Mouse (Mus musculus) thymus, postnatal 25 days (tissue): ENCODE data around the gene Ints7.

Experiments
- DNase-seq: peaks from one replicate; pipeline ENCODE4 v3.0.0; 2022

Gene Ints7

GRCm38 (mm10) chr1:191638404-191638803, 63.0 kb downstream of the Ints7 start:
- no peak for DNase-seq

- DNase-seq: no peak
Observed at GRCm38 (mm10) chr1:191639200-191639807, 63.9 kb downstream of the Ints7 start.

DNA sequence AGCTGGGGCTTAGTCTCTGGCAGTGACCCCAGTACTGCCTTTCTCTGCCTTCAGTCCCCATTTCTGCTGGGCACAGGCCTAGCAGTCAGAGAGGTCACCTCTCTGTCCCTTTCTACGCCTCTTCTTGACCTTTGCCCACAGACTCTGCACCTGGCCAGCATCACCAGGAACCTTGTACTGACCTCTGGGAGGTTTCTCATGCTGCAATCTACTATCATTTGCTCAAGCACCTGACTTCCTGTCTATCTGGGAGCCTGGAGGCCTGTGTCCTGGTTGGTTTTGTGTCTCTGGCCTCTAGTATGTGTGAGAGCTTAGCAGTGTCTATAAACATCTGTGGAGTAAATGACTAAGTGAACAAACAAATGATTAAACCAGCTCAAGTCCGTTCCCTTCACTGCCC, 64.7 kb downstream of the Ints7 start:
- no peak for DNase-seq

DNA sequence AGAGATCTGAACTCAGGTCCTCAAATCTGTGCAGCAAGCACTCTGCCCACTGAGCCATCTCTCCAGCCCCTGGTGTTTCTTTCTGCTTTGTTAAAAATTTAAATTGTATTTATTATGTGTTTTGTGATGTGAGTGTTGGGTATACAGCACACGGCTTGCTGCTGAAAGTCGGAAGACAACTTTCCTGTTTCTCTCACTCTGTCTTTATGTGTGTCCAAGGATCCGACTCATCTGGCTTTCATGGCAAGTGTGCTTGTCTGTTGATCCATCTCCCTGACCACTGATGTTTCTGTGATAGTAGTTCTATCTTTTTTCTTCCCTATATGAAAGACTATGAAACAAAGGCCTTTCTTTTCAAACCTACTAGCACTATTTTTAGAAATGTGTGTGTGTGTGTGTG, 65.4 kb downstream of the Ints7 start:
- no peak for DNase-seq

DNA sequence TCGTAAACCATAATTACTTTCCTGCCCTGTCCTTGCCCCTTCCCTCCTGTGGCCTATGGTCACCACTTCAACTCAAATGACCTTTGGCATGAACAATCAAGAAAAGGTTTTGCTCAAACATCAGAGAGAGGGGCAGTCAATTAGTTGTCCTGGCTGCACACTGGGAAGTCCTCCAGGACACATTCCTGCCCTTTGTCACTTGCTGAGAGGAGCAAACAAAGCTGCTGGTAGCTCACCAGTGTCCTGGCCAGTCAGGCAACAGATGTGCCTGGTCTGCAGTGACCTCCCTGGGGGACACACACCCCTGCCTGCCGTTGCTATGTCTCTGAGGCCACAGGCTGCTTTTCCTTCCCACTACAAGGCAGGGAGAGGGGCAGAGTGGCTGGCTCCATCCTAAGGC, 66.0 kb downstream of the Ints7 start:
- DNase-seq: no peak

DNA sequence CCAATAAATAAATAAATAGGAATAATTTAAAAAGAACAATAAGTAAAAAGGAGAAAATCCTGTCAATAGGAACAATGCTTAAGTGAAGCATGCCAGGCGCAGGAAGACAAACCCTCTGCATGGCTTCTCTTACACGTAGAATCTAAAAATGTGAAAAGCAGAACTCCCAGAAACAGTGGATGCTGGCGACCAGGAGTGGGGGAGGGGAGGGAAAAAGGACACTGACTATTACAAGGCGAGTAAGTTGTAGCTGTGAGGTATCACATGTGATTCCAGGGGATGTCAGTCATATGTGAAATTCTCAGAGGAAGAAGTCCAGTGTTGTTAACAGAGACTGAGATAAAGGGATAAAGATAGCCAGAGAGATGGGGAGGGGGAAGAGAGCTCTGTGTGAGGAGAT, 67.5 kb downstream of the Ints7 start:
- no peak for DNase-seq

DNA sequence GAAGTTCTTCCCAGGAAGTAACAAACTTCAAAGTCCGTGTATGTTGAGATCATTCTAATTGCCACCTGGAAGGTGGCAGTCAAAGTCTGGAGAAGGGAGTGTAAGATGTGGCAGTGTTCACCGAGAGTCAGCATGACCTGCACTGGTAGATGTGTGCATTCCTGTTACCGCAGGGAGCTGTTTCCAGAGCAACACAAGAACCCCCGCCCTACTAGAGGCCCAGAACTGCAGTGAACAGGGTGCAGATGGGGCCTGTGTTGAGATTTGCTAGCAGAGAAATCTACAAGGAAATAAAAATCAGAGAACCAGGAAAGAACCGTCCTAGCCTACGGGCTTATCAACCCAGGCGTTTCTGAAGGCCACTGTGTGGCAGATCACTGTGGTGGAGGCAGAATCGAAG, 70.5 kb downstream of the Ints7 start:
- no peak for DNase-seq

DNA sequence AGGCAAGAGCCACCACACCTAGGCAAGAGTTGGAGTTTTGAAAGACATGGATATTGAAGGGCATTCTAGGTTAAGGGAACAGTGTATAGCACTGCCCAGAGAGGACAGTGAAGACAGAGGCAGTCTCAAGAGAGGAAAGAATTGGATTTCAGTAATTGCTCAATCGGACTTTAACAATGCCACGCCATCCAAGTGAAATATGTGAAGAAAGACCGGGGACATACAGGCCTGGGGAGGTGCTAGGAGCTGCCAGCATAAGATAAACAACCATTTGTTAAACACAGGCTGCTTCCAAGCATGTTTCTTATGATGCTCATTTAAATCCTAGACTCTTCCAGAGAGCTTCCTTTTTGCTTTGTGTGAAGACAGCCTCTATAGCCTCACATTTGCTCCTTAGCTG, 72.2 kb downstream of the Ints7 start:
- no peak for DNase-seq

GRCm38 (mm10) chr1:191659441-191659840, 84.0 kb downstream of the Ints7 start:
- DNase-seq: no peak

DNA sequence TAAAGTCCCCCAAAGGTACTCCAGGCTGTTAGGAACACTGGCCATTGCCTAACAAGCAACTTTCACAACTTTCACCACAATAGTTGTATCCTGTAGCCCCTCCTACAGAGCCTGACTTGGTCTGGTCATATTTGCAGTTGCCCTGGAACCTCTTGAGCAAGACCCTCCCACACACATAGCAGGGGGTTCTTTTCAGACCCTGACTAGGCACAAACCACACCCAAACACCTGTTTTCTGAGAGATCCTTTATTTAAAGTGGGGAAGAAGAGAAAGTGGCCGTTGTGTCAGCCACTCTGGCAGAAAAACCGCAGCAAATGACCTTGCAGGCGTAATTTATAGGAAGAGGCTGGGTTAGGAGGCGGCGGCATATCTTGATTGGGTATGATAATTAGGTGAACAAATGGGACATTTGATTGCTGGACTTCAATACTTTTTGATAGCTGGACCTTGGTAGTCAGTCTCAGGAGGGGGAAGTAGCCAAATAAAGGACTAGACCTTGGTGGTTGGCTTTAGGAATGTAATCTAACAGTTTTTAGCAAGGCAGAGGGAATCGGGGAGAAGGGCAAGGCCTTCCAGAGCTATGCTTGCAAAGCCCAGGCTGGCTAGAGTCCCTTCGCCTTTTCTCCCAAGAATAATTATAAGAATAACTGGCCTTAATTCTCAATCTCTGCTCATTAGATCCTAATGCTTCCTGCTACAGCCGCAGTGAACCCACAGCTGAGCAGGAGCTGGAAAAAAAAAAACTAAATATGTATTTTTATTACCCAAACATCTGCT, 85.8 kb downstream of the Ints7 start:
- no peak for DNase-seq

DNA sequence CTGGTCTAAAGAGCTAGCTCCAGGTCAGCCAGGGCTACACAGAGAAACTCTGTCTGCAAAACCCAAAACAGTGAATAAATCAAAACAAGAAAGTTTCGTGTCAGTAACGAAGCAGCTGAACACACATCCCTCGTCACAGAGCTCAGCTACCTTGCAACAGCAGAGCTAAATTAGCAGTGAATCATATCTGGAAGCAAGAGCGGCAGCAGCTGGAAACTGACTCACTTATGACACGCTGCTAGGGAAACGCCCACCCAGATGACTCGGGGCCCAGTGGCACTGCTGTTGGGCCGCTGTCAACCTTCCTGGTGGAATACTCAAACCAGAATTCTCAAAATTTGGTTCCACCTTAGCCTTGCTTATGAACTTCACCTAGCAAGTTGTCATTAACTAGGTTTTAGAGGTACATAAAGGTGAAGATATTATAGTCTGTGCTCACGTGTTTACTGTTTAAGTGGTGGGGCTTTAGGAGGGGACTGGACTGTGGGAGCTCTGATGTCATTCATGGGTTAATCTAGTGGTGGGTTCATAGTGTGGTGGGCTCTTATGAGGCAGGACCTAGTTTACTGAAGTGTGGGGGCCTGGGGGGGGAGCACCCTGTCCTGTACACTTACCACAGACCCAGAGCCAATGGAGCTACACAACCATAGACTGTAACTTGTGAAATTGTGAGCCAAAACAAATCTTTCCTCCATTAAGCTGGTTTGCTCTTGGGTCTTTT, 86.9 kb downstream of the Ints7 start:
- DNase-seq: no peak

DNA sequence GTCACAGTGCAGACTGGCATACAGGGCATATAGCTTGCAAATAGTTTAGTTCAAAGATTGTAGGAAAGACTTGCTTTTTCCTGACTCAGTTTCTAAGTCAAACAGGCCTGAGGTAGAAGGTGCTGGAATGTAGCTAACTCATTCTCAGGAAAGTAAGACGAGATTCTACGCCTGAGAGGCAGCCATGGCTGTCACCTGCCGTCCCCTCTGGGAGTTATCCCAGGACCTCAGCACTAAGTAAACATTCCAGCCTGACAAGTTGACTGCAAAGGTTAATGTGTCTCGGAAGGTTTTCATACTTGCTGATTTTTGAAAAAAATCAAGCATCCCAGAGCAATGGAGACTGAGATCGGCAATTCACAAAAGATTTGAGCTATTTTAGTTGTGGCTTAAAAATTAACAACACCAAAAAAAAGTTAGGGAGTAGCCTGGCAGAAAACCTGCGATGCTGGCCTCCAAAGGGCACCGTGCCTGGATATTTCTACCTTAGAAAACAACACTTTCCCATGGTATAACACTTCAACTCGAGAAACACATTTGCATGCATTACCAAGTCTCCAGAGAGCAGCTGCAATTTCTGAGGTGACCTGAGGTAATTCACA, 87.6 kb downstream of the Ints7 start:
- no peak for DNase-seq

GRCm38 (mm10) chr1:191663603-191664002, 88.2 kb downstream of the Ints7 start:
- DNase-seq: no peak

GRCm38 (mm10) chr1:191666351-191666750, 90.9 kb downstream of the Ints7 start:
- DNase-seq: no peak

DNA sequence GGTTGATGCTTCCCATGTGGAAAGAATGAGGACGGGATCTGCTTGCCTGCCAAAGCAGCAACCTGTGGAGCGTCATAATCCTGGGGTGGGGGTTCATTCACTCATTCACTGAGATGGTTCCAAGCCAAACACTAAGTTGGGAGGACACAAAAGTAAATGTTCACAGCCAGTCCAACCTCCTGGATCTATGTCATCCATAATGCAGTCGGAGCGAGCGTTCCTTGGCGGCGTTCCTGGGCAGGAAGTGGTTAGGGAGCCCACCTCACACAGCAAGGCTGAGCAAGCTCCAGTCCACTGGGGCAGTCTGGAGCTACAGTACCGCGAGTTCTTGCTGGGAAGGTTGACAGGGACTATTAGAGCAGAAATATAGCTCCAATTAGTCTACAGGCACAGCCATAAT, 92.6 kb downstream of the Ints7 start:
- DNase-seq: no peak
